Mouse (Mus musculus) adrenal gland, postnatal 36 days (tissue): ENCODE measurements around the gene Agap2. TPM values are rescaled to one million over a fixed set of nuclear protein-coding genes. Genes with fewer than 3 reads are reported as not detected.
A peak's percentile ranks its signal among the peaks of the same experiment; 100 is the strongest.

Experiments used
- DNase-seq, 2 experiments: peaks; one replicate each; pipeline ENCODE4 v3.0.0; 2021; ENCODE audit warnings: mixed read lengths in 1 of 2
- total RNA-seq, 2 experiments: library from RNA; stranded (reverse); gene quantifications; 2 replicates each; pipeline ENCODE4 v1.2.3; 2021

Gene Agap2
- total RNA-seq, 2 experiments from 2014 or later: 2.2 to 3.4 TPM

DNA sequence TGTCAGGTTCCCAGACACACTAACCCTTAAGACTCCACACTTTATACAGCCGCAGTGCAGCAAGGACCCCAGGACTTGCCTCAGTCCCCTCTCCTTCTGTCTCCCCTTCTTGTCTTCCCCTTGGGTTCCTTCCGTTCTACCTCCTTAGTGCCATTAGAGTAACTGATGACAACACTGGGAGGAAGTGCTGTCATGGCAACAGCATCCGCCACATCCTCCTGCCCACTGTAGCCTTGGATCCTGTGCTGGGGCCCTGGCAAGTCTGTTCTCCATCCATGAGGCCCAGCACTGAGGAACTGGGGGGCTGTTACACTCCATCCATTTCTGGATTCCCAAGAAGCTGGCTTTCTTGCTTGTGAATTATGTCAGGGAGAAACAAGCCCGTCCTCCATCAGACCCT is 998 bp downstream of the Agap2 start:
- DNase-seq: no peak

DNA sequence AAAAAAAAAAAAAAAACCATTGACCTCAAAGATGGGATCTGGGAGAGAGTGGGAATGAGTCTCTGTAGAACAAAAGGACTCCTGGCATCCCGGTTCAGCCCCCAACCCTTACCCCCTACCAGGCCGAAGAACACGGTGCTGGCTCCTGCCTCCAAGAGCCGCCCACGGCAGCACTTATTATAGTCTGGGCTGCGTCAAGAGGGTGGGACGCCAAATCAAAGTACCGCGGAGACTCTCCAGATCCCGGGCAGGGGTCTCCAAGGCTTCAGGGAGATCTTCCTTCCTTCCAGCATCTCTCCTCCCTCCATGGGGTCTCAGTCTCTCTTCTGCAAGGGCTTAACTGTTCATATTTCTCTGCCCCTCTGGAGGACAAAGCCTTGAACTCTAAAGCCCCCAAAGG is 2.4 kb downstream of the Agap2 start:
- DNase-seq: no peak

DNA sequence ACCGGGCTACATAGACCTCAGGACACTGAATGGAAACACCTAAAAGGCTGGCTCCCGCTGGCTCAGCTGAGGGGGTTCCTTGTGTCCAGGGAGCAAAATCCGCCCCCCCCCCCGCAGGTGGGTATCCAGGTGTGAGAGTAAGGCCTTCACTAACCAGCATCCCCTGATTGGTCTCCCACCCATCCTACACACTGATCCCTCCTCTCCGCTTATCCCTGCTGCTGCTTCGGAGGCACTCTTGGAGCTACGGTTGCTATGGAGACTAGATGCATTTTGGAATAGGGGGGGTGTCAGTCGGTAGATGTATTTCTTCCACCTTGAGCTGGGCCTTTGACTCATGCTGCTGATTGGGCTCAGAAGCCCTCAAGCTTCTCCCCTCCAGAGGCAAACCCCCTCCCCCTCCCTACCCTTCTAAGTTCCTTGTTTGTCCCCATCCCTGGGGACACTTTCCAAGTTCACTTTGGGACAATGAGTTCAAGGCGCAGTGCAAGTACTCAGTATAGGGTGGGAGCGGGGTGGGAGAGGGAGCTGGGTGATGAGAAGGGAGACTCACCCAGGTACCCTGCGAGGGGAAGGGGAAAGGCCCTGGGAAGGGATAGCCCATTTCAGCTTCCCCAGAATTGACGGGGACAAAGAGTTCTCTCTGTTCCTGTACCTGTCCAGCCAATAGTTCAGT is 3.1 kb downstream of the Agap2 start:
- no peak for DNase-seq

DNA sequence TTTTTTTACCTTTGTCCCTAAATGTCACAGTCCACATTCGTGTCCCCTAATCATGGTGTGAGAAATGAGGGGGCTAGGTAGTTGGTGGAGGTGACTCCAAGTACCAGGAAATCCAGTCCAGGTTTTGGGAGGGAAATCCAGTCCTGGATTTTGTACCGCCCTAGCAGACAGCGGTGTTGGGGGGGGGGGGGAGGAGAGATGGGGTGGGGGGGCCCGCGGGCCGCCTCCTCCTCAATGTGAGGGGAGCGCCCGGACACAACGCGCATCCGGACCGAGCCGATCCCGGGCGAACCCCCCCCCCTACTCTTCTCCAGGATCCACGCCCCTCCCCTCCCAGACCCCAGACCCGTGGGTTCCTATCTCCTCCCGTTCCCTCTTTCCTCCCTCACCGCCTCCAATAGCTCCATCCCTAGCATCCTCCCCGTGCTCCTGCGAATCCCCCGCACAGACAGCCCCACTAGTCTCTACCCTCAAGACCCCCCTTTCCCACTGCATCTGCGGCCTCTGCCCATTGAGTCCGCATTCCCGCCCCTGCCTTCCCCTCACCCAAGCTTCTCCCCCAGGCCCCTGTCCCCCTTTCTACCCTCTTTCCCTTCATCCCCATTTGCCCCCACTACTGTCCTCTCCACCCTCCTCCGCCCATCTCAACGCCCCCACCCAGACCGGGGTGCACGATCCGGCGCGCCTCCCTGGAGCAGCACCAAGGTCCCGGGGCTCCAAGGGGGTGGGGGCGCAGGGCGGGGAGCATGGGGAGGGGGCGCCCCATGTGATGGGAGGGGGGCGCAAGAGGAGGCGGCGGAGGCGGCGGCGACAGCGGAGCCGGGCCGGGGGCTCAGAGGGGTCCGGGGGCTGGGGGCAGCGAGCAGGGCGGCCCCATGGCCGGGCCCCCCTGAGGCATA is 3.8 kb downstream of the Agap2 start:
- DNase-seq: no peak

DNA sequence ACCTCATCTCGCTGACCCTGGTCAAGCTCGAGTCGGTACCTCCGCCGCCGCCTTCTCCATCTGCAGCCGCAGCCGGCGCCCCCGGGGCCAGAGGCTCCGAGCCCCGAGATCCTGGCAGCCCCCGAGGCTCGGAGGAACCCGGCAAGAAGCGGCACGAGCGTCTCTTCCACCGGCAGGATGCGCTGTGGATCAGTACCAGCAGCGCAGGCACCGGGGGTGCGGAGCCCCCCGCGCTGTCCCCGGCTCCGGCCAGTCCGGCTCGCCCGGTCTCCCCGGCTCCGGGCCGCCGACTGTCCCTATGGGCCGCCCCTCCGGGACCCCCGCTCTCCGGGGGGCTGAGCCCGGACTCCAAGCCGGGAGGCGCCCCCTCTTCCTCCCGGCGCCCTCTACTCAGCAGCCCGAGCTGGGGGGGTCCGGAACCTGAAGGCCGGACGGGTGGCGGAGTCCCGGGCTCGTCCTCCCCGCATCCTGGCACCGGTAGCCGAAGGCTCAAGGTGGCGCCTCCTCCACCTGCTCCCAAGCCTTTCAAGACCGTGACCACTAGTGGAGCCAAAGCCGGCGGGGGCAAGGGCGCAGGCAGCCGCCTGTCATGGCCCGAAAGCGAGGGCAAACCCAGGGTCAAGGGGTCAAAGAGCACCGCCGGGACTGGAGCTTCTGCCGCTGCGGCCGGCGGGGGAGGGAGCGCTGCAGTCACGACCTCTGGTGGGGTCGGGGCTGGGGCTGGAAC is 4.7 kb downstream of the Agap2 start:
- peak in 1 of 2 experiments; percentile 31 for DNase-seq

DNA sequence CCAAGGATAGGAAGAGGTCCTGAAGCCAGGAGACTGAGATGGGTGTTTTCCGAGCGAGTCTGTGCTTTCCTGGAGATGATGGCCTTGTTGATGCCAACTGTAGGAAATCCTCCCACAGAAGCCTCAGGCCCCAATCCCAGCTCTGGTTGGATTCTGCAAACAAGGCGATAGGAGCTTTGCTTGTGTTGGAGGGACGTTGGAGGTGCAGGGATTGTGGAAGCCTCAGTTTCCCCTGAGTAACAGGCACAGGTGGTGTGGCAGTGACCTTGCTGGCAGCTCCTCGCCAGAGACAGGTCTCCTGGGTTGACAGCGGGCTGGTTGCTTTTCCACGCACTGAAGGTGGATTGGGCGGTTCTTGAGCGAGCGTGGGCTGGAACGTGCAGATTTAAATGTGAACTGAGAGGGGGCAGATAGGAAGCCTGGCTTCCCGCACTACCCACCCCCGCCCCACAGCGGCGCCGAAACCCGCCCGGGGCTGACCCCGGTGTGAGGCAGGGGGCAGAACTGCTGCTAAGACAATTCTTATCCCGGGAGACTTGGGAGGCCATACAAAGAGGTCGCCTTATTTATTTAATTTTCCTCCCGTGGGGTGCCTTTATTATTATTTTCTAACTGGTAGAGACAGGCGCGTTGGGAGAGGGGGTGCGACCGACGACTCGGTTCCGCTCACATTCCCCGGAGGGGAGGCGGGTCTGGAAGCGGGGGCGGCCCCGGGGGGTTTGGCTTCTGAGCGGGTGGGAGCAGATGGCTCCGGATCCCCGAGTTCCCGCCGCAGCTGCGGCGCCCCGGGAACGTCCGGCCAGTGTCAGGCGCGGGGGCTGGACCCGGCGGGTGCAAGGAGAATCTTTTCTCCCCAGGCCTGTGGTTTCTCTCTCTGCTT is 6.1 kb downstream of the Agap2 start:
- DNase-seq: peak in 1 of 2 experiments; percentile 35

DNA sequence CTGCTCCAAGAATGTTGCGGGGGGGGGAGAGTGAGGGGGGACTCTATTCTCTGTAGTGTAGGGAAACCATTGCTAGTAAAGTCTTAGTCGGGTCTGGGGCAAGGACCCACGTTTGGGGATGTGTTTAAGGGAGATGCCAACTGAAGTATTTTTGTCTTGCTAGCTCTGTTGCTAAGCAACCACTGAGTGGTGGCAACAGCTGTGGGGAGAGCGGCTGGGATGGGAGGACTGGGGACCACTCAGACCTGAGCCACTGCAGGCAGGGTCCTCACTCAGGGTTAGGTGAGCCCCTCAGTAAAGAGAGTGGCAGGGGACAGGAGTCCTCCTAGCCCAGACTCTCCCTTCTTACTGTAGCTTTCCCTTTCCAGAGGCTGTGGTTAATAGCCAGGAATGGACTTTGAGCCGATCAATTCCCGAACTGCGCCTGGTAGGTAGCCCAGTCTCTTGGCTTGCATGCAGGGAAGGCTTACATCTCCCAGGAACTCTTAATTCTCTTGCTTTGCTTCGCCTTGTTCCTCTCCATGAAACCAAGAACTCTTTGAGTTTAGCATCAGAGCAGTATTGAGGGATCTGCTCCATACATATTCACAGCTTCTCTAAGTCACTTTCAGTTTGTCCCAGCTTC is 7.0 kb downstream of the Agap2 start:
- no peak for DNase-seq

DNA sequence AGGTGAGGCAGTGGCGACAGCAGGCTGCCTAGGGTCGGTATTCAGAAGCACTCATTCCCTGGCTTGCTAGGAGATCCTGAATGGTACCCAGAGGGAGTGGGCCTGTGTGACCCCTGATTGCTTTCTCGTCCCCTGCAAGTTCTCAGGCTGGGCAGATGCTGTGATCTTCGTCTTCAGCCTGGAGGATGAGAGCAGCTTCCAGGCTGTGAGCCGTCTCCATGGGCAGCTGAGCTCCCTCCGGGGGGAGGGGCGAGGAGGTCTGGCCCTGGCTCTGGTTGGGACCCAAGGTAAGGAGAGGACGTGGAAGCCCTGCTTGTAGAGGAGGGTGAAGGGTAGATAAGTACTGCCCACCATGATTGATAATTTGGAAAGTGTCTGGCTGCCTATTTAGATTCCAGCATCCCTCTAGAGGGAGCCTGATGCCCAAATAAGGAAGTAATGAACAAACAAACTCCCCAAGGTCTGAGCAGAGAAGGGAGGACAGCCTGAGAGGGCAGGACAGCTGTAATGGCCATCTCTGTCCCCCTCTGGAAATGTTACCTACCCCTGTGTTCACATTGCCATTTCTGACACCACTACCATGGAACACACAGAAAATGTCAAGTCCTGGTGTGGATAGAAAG is 8.3 kb downstream of the Agap2 start:
- no peak for DNase-seq

DNA sequence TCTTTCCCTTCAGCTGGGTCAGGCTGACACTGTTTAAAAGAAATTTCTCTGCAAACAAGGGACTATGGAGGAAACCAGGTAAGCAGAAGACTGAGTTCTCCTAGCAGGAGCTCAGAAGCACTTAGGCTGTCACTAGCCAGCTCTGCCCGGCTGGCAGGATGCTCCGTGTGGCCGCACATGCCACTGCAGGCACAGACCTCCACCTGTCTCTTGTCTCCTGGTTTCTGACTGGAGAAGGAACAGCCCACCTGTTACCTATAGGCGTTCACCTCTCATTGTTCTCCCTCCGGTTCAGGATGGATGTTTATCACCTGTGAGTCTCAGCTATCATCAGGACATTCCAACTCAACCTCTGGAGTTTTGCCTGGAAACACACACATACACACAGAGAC is 8.8 kb downstream of the Agap2 start:
- no peak for DNase-seq

DNA sequence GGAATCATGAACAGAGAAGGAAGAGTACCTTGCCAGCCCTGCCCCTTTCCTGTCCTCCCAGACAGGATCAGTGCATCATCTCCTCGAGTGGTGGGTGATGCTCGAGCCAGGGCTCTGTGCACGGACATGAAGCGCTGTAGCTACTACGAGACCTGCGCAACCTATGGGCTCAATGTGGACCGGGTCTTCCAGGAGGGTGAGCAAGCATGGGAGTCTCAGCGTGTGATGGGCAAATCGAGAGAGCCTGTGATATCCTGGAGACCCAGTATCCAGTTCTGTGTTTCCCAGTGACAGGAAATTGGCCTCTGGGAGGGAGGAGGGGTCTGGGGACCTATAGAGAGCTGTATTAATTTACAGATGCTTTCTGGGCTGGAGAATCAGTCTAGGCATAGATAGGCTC is 10.0 kb downstream of the Agap2 start:
- no peak for DNase-seq

DNA sequence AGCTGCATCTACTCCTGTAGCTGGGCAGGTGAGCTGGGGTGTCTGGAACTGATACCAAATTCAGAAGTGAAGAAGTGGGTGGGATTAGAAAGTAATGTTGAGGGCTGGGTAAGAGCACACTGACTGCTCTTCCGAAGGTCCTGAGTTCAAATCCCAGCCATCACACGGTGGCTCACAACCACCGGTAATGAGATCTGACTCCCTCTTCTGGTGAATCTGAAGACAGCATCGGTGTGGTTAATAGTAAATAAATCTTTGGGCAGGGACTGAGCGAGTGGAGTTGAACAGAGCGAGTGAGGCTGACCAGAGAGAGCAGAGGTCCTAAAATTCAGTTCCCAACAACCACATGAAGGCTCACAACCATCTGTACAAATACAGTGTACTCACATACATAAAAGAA is 10.5 kb downstream of the Agap2 start:
- no peak for DNase-seq

DNA sequence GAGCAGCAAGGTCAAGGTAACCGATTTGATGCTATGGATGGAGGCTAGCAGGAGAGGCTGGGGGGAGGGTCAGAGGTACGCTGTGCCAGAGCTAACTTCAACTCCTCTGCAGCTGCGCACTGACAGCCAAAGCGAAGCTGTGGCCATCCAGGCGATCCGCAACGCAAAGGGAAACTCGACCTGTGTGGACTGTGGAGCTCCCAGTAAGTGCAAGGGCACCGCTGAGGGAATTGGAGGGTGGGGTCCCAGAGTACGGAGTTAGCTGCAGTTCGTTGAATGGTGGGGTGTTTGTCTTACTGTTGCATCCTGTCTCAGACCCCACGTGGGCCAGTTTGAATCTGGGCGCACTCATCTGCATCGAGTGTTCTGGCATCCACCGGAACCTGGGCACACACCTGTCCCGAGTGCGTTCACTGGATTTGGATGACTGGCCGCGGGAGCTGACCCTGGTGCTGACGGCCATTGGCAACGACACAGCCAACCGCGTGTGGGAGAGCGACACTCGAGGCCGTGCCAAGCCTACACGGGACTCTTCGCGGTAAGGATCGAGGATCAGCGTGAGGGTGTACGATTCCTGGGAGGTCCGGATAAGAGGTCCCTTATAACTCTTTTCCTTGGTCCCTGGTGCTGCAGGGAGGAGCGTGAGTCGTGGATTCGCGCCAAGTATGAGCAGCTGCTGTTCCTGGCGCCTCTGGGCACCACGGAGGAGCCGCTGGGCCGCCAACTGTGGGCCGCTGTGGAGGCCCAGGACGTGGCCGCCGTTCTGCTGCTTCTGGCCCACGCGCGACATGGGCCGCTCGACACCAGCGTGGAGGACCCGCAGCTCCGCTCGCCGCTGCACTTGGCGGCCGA is 15.7 kb downstream of the Agap2 start:
- DNase-seq: peak; percentile 71 to 81

DNA sequence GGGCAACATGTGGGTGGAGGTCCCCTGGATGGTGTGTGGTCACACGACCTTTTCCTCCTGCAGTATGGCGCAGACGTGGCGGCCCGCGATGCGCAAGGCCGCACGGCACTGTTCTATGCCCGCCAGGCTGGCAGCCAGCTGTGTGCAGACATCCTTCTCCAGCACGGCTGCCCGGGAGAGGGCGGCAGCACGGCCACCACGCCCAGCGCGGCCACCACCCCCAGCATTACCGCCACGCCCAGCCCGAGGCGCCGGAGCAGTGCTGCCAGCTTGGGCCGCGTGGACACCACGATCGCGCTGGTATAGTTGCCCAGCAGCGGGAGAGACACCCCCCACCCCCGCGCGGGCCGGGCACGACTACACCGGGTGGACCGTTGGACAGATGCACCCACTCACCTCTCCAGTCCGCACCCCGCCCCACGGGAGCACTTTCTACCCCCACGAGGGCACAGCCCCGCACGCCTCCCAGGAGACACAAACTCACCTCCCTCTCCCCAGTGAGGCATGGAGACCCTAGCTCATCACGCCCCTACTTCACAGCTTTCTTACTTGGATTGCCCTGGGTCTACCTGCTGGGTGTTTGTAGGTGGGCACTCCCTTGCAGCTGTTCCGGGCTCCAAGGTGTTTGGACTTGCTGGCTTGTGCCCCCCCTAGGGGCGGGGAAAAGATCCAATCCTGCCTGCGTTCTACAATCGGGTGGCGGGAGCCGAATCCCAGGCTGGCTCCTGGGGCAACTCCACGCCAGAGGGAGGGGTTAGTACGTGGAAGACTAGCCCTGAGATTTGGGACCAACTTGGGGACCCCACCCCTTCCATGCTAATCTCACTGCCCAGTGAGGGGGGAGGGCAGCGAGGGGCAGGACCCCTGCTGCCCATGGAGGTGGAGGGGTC is 16.7 kb downstream of the Agap2 start:
- peak; percentile 70 to 77 for DNase-seq

DNA sequence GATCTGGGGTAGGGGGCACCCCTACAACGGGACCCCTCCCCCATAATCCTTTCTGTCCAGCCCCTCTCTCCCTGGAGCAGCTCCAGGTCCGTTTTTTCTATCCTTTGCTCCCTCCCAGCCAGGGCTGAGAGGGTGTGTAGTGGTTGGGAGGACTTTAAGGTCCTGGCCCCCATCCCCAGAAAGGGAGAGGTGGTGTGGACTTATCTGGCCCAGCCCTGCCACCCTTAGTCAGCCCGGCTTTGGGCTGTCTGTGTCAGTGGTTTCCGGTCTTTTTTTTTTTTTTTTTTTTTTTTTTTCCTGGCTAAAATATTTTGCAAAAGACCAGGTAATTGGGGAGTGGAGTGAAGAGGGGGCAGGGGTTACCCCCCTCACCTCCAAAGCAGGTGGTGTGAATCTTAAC is 17.7 kb downstream of the Agap2 start:
- DNase-seq: no peak

DNA sequence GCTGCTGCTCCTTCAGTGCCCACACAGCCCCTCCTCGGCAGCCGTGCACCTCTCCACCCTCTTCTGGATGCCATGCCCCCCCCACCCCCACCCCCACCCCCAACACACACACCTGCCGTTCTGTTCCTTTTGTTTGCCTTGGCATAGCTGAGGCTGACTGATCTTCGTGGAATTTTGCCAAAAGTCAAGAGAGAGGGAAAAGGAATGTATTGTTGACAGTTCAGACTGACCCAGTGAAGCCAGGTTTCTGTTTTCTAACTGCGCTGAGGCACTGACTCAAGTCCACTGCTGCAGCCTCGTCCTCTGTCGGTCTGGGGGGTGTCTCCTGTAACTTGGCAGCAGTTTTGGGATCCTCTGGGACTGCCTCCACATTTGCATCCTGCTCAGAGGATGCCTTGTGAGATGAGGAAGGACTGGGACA is 19.3 kb downstream of the Agap2 start:
- no peak for DNase-seq

DNA sequence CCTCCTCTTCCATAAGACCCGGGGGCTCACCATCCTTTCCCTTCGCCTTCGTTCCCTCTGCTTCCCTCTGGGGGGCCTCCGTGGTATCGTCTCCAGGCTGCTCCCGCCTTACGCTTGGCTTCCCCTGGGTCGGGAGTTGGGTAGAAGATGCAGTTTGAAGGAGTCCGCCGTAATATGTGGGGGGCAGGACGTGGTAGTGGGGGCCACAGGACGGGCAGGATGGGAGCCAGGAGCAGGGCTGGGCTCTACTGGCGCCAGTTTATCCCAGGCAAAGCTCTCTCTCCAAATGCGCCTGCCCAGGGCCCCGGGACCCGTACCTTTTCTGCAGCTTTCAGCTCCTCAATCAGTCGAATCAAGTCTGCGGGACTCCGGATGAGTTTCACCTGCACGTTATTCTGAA is 23.4 kb downstream of the Agap2 start:
- no peak for DNase-seq

DNA sequence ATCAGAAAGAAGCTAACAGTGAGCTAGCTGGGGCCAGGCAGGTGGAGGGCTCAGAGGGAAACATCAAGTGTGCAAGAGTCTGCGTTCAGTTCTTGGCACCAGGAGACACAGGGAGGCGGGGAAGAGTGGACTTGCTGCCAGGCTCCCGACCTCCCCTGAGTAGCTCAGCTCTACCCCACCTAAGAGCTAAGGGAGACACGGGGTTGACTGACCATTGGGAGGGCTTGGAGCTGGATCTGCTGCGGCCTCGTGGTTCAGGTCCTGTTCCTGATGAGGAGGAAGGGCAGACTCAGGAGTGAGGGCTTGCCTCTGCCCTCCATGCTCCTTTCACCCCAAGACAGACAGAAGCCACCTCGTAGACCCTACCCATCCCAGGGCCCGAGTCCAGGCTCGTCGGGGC is 24.1 kb downstream of the Agap2 start:
- no peak for DNase-seq

DNA sequence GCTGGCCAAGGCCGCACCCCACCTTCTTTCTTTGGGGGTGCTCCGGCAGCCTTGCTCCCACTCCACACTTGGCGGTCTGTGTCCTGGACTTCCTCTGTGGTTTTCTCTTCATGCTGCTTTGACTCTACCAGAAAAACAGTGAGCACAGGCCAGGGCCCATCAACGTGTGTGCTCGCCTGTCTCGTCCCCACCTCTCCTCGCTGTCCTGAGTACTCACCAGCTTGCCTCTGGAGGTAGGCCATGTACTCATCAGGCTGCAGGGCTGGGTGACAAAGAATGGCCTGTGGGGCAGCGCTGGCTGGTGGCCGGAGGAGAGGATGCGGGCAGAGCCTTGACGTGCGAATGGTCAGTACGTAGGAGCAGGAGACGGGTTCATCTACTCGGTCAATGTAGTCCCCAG is 24.8 kb downstream of the Agap2 start:
- no peak for DNase-seq

DNA sequence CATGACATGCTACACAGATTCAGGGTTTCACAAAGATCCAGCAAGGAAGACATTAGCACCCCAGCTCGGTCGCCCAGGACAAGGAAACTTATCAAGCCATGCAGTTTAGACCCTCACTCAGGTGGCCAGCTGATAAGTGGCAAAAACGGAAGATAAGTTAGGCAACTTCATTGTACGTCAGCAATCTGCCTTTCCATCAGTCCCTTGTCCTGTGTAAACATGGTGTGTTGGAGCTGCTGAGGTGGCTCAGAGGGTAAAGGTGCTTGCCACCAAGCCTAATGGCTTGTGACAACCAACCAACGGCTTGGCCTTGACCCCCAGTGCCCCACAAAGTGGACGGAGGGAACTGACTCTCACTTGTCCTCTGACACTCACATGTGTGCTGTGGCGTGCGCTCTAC is 25.3 kb downstream of the Agap2 start:
- no peak for DNase-seq
